Mouse (Mus musculus) cortical plate, adult 2 months (tissue): ENCODE results near the gene Rac2.

Source experiments
- CTCF ChIP-seq: fragments of 200-500 bp; IDR thresholded peaks from 2 replicates; pipeline ENCODE4 v1.5.1; 2011; ENCODE audit warnings: mild to moderate bottlenecking, control low read depth, low read length; ENCODE audit not compliant: insufficient read depth; ENCODE audit errors: extremely low read depth
- POLR2A ChIP-seq: fragments of 200-500 bp; IDR thresholded peaks from 2 replicates; pipeline ENCODE4 v1.6.1; 2011; ENCODE audit warnings: mild to moderate bottlenecking, low read length, control low read depth; ENCODE audit not compliant: insufficient read depth; ENCODE audit errors: extremely low read depth

DNA sequence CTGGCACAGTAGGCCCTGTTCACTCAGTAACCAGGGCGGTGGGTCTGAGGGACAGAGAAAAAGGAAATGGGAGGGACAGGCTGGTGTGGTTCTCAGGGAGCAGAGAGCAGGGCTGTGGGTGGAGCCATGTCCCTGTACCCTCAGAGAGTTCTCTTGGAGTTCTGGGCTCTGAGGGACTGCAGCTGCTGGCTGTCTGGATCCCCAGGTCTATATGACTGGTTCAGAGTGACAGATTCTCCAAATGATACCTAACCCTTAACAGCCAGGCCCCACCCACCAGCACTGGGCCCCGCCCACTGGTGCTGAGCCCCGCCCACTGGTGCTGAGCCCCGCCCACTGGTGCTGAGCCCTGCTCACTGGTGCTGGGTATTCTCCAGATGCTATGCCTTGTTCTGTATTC lies 25.1 kb upstream of the Rac2 start:
- TF ChIP-seq CTCF (no peak), POLR2A (no peak)
